In genomic region chr10:80311560-80311959, GRCm38 (mm10) we compare ENCODE assay signal across 29 mouse cellular contexts. TPM values are rescaled to one million over a fixed set of nuclear protein-coding genes. Genes with fewer than 3 reads are reported as not detected.
A peak's percentile ranks its signal among the peaks of the same experiment; 100 is the strongest.
DNase-seq lines count a peak whose midpoint lies in the region; ATAC-seq and TF ChIP-seq lines count a peak whose summit lies in the region.
"Had no signal": no experiment of that assay in that cellular context is flagged by ENCODE, and none has a peak within 500 bp of the region (broad histone marks: within the 10 kb centered on the region; RNA-seq: fewer than 3 reads in every experiment).

No protein-coding gene starts in this region.

- no peak for TF ChIP-seq POLR2A in lung, adult 2 months (IDR thresholded peaks at IDR 0.05; ENCODE audit: borderline replicate concordance, extremely low read depth, low read depth, low read length)

- peaks cover 5% of the 10 kb centered on the region for H3K27me3 ChIP-seq in midbrain, embryonic 11.5 days (ENCODE audit: control insufficient read depth, insufficient read depth, low read length)
- peaks cover 69% of the 10 kb centered on the region for H3K27me3 ChIP-seq in midbrain, embryonic 10.5 days (ENCODE audit: low read depth, poor library complexity, severe bottlenecking)
- peaks cover 100% of the 10 kb centered on the region for H3K27me3 ChIP-seq in limb, embryonic 10.5 days (ENCODE audit: low read depth, poor library complexity, severe bottlenecking)

- DNase-seq in cerebellum, adult 18-20 months, result peak; percentile 45 to 53
- DNase-seq in cerebellum, postnatal 4 days (ENCODE audit: low spot score in 2 of 2), result no peak
- peak; percentile 76 for DNase-seq in midbrain, embryonic 11.5 days (ENCODE audit: low spot score, missing footprints)
- no peak for DNase-seq in midbrain, embryonic 10.5 days (ENCODE audit: low spot score)
- peak; percentile 55 for DNase-seq in cerebellum, adult 9-10 months
- no peak for DNase-seq in limb, embryonic 10.5 days (ENCODE audit: low spot score)
- DNase-seq in lung, adult 2 months, result no peak
- DNase-seq: adrenal gland, adult 2 months; adrenal gland, postnatal 36 days; gastrocnemius, postnatal 36 days; heart, adult 18-20 months; heart, postnatal 36 days; kidney, adult 9 months; kidney, postnatal 10 days; layer of hippocampus, adult 9-11 months; lung, postnatal 36 days; midbrain, embryonic 14.5 days; right cerebral cortex, postnatal 4 days; thymus, postnatal 4 days had no signal

- 95% methylated on average over 16 of the region's 16 CpGs for WGBS in midbrain, embryonic 11.5 days
- 91% methylated on average over 16 of the region's 16 CpGs for WGBS in midbrain, embryonic 10.5 days
- 81% methylated on average over 16 of the region's 16 CpGs for WGBS in limb, embryonic 10.5 days
- 82% methylated on average over 16 of the region's 16 CpGs for WGBS in lung, adult 2 months

- H3K27ac ChIP-seq in midbrain, embryonic 11.5 days (ENCODE audit: low read depth, low read length), result no peak overlapping the region
- H3K27ac ChIP-seq in midbrain, embryonic 10.5 days (replicated peaks), result no peak overlapping the region
- H3K27ac ChIP-seq in limb, embryonic 10.5 days, result 0 out of 2 replicates have a peak overlapping the region, but pooled peaks have one; percentile 14
- H3K27ac ChIP-seq: hindbrain, embryonic 12.5 days; hindbrain, postnatal 0 days; intestine, embryonic 15.5 days; limb, embryonic 13.5 days; neural tube, embryonic 12.5 days had no signal

- no peak overlapping the region for H3K4me3 ChIP-seq in midbrain, embryonic 11.5 days (ENCODE audit: low read depth, low read length)
- H3K4me3 ChIP-seq in midbrain, embryonic 10.5 days, result no peak overlapping the region
- no peak overlapping the region for H3K4me3 ChIP-seq in limb, embryonic 10.5 days
- H3K4me3 ChIP-seq in lung, adult 2 months (replicated peaks; ENCODE audit: extremely low read depth, low read depth, low read length), result no peak overlapping the region
- H3K4me3 ChIP-seq: hindbrain, embryonic 12.5 days; intestine, embryonic 15.5 days; limb, embryonic 13.5 days; megakaryocyte, embryonic 14.5 days; neural tube, embryonic 12.5 days had no signal

- H3K4me2 ChIP-seq in midbrain, embryonic 11.5 days, result no peak overlapping the region
- H3K4me2 ChIP-seq: heart, embryonic 11.5 days; hindbrain, embryonic 12.5 days; intestine, embryonic 15.5 days; limb, embryonic 13.5 days; liver, embryonic 11.5 days; neural tube, embryonic 12.5 days had no signal

- peaks cover 31% of the 10 kb centered on the region for H3K36me3 ChIP-seq in midbrain, embryonic 11.5 days (ENCODE audit: control insufficient read depth, insufficient read depth, low read length)
- peaks cover 98% of the 10 kb centered on the region for H3K36me3 ChIP-seq in midbrain, embryonic 10.5 days
- no peaks in the 10 kb centered on the region; the same call in 1 of the 2 replicates for H3K36me3 ChIP-seq in limb, embryonic 10.5 days
- H3K36me3 ChIP-seq: intestine, embryonic 15.5 days; limb, embryonic 13.5 days had no signal

- no peak overlapping the region for H3K9ac ChIP-seq in midbrain, embryonic 11.5 days (ENCODE audit: low read length)
- H3K9ac ChIP-seq: hindbrain, embryonic 12.5 days; intestine, embryonic 15.5 days; limb, embryonic 13.5 days had no signal

- no peaks in the 10 kb centered on the region for H3K9me3 ChIP-seq in midbrain, embryonic 11.5 days (ENCODE audit: control insufficient read depth, low read length)
- H3K9me3 ChIP-seq in midbrain, embryonic 10.5 days (replicated peaks), result no peaks in the 10 kb centered on the region
- H3K9me3 ChIP-seq in limb, embryonic 10.5 days (replicated peaks), result no peaks in the 10 kb centered on the region
- H3K9me3 ChIP-seq: hindbrain, embryonic 12.5 days; intestine, embryonic 15.5 days; limb, embryonic 13.5 days; neural tube, embryonic 12.5 days had no signal

- H3K4me1 ChIP-seq in midbrain, embryonic 11.5 days (ENCODE audit: control insufficient read depth, insufficient read depth, low read length), result peaks cover 4% of the 10 kb centered on the region; the same call in 1 of the 2 replicates
- H3K4me1 ChIP-seq in midbrain, embryonic 10.5 days, result peaks cover 31% of the 10 kb centered on the region
- peaks cover 26% of the 10 kb centered on the region for H3K4me1 ChIP-seq in limb, embryonic 10.5 days
- H3K4me1 ChIP-seq in lung, adult 2 months (ENCODE audit: control insufficient read depth, insufficient read depth, low read length), result no peaks in the 10 kb centered on the region
- H3K4me1 ChIP-seq: limb, embryonic 13.5 days had no signal

- no peak for ATAC-seq in midbrain, embryonic 11.5 days (ENCODE audit: low FRiP score)
- ATAC-seq: activated CD4-positive, CD25-positive, alpha-beta regulatory T cell, adult 4 months; forebrain, embryonic 14.5 days; hindbrain, postnatal 0 days; intestine, embryonic 15.5 days had no signal

- TF ChIP-seq CTCF in lung, adult 2 months (IDR thresholded peaks at IDR 0.05; ENCODE audit: insufficient read depth, low read length), result no peak

RNA-seq across cellular contexts. Expression of gene 2310011J03Rik, which starts 8.8 kb away (rescaled TPM):
- polyA plus RNA-seq in midbrain, embryonic 11.5 days (2014; fragmentation: Nextera tagmentation; extraction: Ambion mirVana), result 36.2 and 40.8 TPM in 2 replicates
- 57.3 TPM in 2 replicates for polyA plus RNA-seq in midbrain, embryonic 10.5 days (2016; fragmentation: Nextera tagmentation; extraction: Ambion mirVana)
- 58.2 and 60.9 TPM in 2 replicates for polyA plus RNA-seq in limb, embryonic 10.5 days (2016; fragmentation: Nextera tagmentation; extraction: Ambion mirVana)
- polyA plus RNA-seq in lung, adult 2 months (2012; rRNA removed), result 58.4 and 62.4 TPM in 2 replicates

RNA-seq across cellular contexts. Expression of gene Apc2, which starts 15.8 kb away (rescaled TPM):
- polyA plus RNA-seq in midbrain, embryonic 11.5 days (2014; fragmentation: Nextera tagmentation; extraction: Ambion mirVana), result 63.4 and 66.5 TPM in 2 replicates
- polyA plus RNA-seq in midbrain, embryonic 10.5 days (2016; fragmentation: Nextera tagmentation; extraction: Ambion mirVana), result 28.3 and 61.6 TPM in 2 replicates
- polyA plus RNA-seq in limb, embryonic 10.5 days (2016; fragmentation: Nextera tagmentation; extraction: Ambion mirVana), result 0.90 and 2.9 TPM in 2 replicates
- 3.8 and 4.1 TPM in 2 replicates for polyA plus RNA-seq in lung, adult 2 months (2012; rRNA removed)

RNA-seq across cellular contexts. Expression of gene Pcsk4, which starts 17.7 kb away (rescaled TPM):
- 1.5 and 1.8 TPM in 2 replicates for polyA plus RNA-seq in midbrain, embryonic 11.5 days (2014; fragmentation: Nextera tagmentation; extraction: Ambion mirVana)
- 3.3 and 4.2 TPM in 2 replicates for polyA plus RNA-seq in midbrain, embryonic 10.5 days (2016; fragmentation: Nextera tagmentation; extraction: Ambion mirVana)
- 6.1 and 6.3 TPM in 2 replicates for polyA plus RNA-seq in limb, embryonic 10.5 days (2016; fragmentation: Nextera tagmentation; extraction: Ambion mirVana)
- 9.8 and 10.4 TPM in 2 replicates for polyA plus RNA-seq in lung, adult 2 months (2012; rRNA removed)

RNA-seq across cellular contexts. Expression of gene Reep6, which starts 18.2 kb away (rescaled TPM):
- 4.0 and 4.5 TPM in 2 replicates for polyA plus RNA-seq in midbrain, embryonic 11.5 days (2014; fragmentation: Nextera tagmentation; extraction: Ambion mirVana)
- polyA plus RNA-seq in midbrain, embryonic 10.5 days (2016; fragmentation: Nextera tagmentation; extraction: Ambion mirVana), result 9.1 and 11.5 TPM in 2 replicates
- 5.4 and 6.6 TPM in 2 replicates for polyA plus RNA-seq in limb, embryonic 10.5 days (2016; fragmentation: Nextera tagmentation; extraction: Ambion mirVana)
- polyA plus RNA-seq in lung, adult 2 months (2012; rRNA removed), result 23.7 and 26.8 TPM in 2 replicates
- polyA plus RNA-seq: activated CD4-positive, CD25-positive, alpha-beta regulatory T cell, adult 4 months had no signal

RNA-seq across cellular contexts. Expression of gene Rps15, which starts 19.3 kb away (rescaled TPM):
- polyA plus RNA-seq in midbrain, embryonic 11.5 days (2014; fragmentation: Nextera tagmentation; extraction: Ambion mirVana), result 752 and 845 TPM in 2 replicates
- polyA plus RNA-seq in midbrain, embryonic 10.5 days (2016; fragmentation: Nextera tagmentation; extraction: Ambion mirVana), result 889 and 1,053 TPM in 2 replicates
- polyA plus RNA-seq in limb, embryonic 10.5 days (2016; fragmentation: Nextera tagmentation; extraction: Ambion mirVana), result 1,092 and 1,255 TPM in 2 replicates
- 1,318 and 1,397 TPM in 2 replicates for polyA plus RNA-seq in lung, adult 2 months (2012; rRNA removed)

Comparison
In these comparisons a context has a peak if more than half of its experiments do, and no peak if none do; other contexts are left out.
1. DNase-seq: peak in cerebellum, adult 18-20 months (2 of 2), midbrain, embryonic 11.5 days (single experiment) and cerebellum, adult 9-10 months (single experiment); none in cerebellum, postnatal 4 days (0 of 2), midbrain, embryonic 10.5 days (single experiment), limb, embryonic 10.5 days (single experiment) and lung, adult 2 months (single experiment).